Mouse (Mus musculus): ENCODE measurements around the gene Uvssa. TPM values are rescaled to one million over a fixed set of nuclear protein-coding genes. Genes with fewer than 3 reads are reported as not detected.

Gene Uvssa
- polyA plus RNA-seq, 1 experiment from 2014 or later, result 8.3 TPM

DNA sequence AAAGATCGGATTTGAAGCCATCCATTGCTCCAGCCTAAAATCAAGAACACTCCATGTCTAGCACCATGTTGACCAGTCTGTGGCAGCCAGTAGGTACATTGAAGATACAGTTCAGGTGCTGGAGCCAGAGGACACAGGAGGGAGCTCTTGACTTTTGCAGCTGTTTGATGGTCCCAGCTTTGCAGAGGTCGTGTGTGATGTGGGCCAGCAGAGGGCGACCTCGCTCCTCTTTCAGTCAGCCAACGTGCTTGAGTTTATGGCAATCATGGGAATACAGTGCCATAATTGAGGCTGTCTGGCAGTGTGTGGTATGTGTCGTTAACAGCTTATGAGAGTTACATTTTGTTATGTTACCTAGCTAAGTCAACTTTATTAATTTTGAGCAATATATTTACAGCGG, 15.5 kb downstream of the Uvssa start:
- ATAC-seq (replicated peaks; ENCODE audit: low FRiP score, low TSS enrichment, low read depth), result 0 out of 2 replicates have a peak, but pooled peaks have one; percentile 55
- DNase-seq (ENCODE audit: low spot score), result peak; percentile 87
- 21% methylated on average over 7 of the region's 7 CpGs for WGBS

DNA sequence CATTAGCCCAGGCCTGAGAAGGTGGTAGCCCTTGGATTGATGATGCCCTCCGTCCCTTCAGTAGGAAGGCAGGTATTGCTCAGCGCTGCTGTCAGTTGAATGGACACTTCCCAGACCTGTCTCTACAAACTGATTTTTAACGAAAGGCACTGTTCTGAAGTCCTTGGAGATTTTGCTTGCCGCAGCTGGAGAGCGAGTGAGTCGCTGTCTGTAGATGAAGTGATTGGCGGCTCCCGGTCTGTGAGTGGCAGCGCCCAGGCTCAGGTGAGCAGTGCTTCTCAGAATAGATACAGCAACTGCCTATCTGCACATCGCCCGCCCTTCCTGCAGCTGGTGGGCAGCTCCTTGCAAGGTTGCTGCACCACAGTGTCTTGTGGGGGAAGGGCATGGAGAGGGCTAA, 17.3 kb downstream of the Uvssa start:
- no peak overlapping the region for H3K4me3 ChIP-seq (ENCODE audit: low read depth, low read length)
- H3K27me3 ChIP-seq (replicated peaks; ENCODE audit: control insufficient read depth, insufficient read depth, low read length), result no peaks in the 10 kb centered on the region
- H3K36me3 ChIP-seq (ENCODE audit: control insufficient read depth, insufficient read depth, low read length), result peaks cover 22% of the 10 kb centered on the region
- DNase-seq (ENCODE audit: low spot score) (no peak), ATAC-seq (replicated peaks; ENCODE audit: low FRiP score, low TSS enrichment, low read depth) (no peak)
- 85% methylated on average over 11 of the region's 11 CpGs for WGBS
- H3K9me3 ChIP-seq (ENCODE audit: control insufficient read depth, low read length), result no peaks in the 10 kb centered on the region
- H3K9ac ChIP-seq (ENCODE audit: low read length), result no peak overlapping the region
- H3K4me1 ChIP-seq (replicated peaks; ENCODE audit: control insufficient read depth, insufficient read depth, low read length), result no peaks in the 10 kb centered on the region
- H3K4me2 ChIP-seq (ENCODE audit: low read length), result no peak overlapping the region
- no peak overlapping the region for H3K27ac ChIP-seq (ENCODE audit: low read depth)

More for the DNA sequence above, 15.5 kb downstream of the Uvssa start:
- no peak overlapping the region for H3K4me2 ChIP-seq (ENCODE audit: low read length)
- no peaks in the 10 kb centered on the region for H3K9me3 ChIP-seq (ENCODE audit: control insufficient read depth, low read length)
- H3K27ac ChIP-seq (ENCODE audit: low read depth), result no peak overlapping the region
- peaks cover 33% of the 10 kb centered on the region for H3K36me3 ChIP-seq (ENCODE audit: control insufficient read depth, insufficient read depth, low read length)
- H3K4me1 ChIP-seq (replicated peaks; ENCODE audit: control insufficient read depth, insufficient read depth, low read length), result no peaks in the 10 kb centered on the region
- no peak overlapping the region for H3K4me3 ChIP-seq (ENCODE audit: low read depth, low read length)
- no peak overlapping the region for H3K9ac ChIP-seq (ENCODE audit: low read length)
- H3K27me3 ChIP-seq (replicated peaks; ENCODE audit: control insufficient read depth, insufficient read depth, low read length), result no peaks in the 10 kb centered on the region

DNA sequence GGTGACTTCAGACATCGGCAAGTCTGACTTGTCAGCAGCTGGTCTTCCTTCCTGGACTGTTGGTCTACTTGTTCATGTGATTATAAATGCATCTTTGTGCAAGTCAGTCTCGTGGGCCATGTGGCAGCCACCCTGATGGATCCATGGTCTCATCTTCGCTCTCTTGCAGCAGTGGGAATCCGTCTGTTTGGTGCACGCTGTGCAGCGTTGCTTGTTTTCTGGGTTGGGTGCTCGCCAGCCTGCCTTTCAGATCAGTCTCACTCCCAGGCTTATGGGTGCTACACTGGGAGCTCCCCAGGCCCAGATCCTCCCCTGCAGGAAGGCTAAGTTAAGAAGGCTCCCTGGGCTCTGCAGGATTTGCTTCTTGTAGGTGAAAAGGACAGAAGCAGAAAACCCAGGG, 18.5 kb downstream of the Uvssa start:
- DNase-seq (ENCODE audit: low spot score) (no peak), ATAC-seq (replicated peaks; ENCODE audit: low FRiP score, low TSS enrichment, low read depth) (no peak)
- no peak overlapping the region for H3K4me3 ChIP-seq (ENCODE audit: low read depth, low read length)
- 84% methylated on average over 7 of the region's 7 CpGs for WGBS
- H3K9ac ChIP-seq (ENCODE audit: low read length), result no peak overlapping the region
- peaks cover 18% of the 10 kb centered on the region for H3K36me3 ChIP-seq (ENCODE audit: control insufficient read depth, insufficient read depth, low read length)
- H3K27me3 ChIP-seq (replicated peaks; ENCODE audit: control insufficient read depth, insufficient read depth, low read length), result no peaks in the 10 kb centered on the region
- no peak overlapping the region for H3K4me2 ChIP-seq (ENCODE audit: low read length)
- no peak overlapping the region for H3K27ac ChIP-seq (ENCODE audit: low read depth)
- H3K4me1 ChIP-seq (replicated peaks; ENCODE audit: control insufficient read depth, insufficient read depth, low read length), result no peaks in the 10 kb centered on the region
- H3K9me3 ChIP-seq (ENCODE audit: control insufficient read depth, low read length), result no peaks in the 10 kb centered on the region

DNA sequence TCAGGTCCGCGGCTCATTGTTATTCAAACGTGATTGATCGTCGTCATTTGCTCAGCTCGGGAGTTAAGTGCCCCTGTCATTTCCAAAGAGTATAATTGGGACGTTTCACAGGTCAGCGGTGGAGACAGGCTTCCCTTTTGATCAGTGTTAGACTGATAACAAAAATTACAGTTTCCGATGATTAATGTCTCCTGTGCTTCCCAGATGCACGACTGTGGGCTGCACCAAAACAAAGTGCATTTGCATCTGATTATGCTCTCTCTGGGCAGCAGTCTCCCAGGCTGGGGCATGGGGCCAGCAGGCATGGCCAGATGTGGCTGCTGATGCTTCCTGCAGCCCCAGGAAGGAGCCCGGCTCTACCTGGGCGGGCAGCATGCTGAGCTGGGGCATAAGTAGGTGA, 22.5 kb downstream of the Uvssa start:
- H3K4me3 ChIP-seq (ENCODE audit: low read depth, low read length), result no peak overlapping the region
- no peaks in the 10 kb centered on the region for H3K27me3 ChIP-seq (replicated peaks; ENCODE audit: control insufficient read depth, insufficient read depth, low read length)
- H3K27ac ChIP-seq (ENCODE audit: low read depth), result no peak overlapping the region
- WGBS, result 61% methylated on average over 12 of the region's 12 CpGs
- no peak overlapping the region for H3K4me2 ChIP-seq (ENCODE audit: low read length)
- no peak overlapping the region for H3K9ac ChIP-seq (ENCODE audit: low read length)
- peaks cover 7% of the 10 kb centered on the region; the same call in 1 of the 2 replicates for H3K36me3 ChIP-seq (ENCODE audit: control insufficient read depth, insufficient read depth, low read length)
- H3K9me3 ChIP-seq (ENCODE audit: control insufficient read depth, low read length), result no peaks in the 10 kb centered on the region
- H3K4me1 ChIP-seq (replicated peaks; ENCODE audit: control insufficient read depth, insufficient read depth, low read length), result no peaks in the 10 kb centered on the region
- ATAC-seq (replicated peaks; ENCODE audit: low FRiP score, low TSS enrichment, low read depth) (no peak), DNase-seq (ENCODE audit: low spot score) (no peak)

- H3K4me3 ChIP-seq (ENCODE audit: low read depth, low read length), result no peak overlapping the region
- 68% methylated on average over 3 of the region's 3 CpGs for WGBS
- ATAC-seq (replicated peaks; ENCODE audit: low FRiP score, low TSS enrichment, low read depth), result no peak
Measured at GRCm38 (mm10) chr5:33420313-33420712, 42.0 kb downstream of the Uvssa start.

GRCm38 (mm10) chr5:33427461-33427860, 49.1 kb downstream of the Uvssa start:
- H3K4me1 ChIP-seq (replicated peaks; ENCODE audit: control insufficient read depth, insufficient read depth, low read length), result peaks cover 9% of the 10 kb centered on the region; the same call in 1 of the 2 replicates
- DNase-seq (ENCODE audit: low spot score), result no peak
- H3K36me3 ChIP-seq (ENCODE audit: control insufficient read depth, insufficient read depth, low read length), result no peaks in the 10 kb centered on the region
- H3K4me3 ChIP-seq (ENCODE audit: low read depth, low read length), result no peak overlapping the region
- H3K9me3 ChIP-seq (ENCODE audit: control insufficient read depth, low read length), result no peaks in the 10 kb centered on the region
- H3K4me2 ChIP-seq (ENCODE audit: low read length), result no peak overlapping the region
- no peak overlapping the region for H3K9ac ChIP-seq (ENCODE audit: low read length)
- H3K27me3 ChIP-seq (replicated peaks; ENCODE audit: control insufficient read depth, insufficient read depth, low read length), result peaks cover 60% of the 10 kb centered on the region
- no peak overlapping the region for H3K27ac ChIP-seq (ENCODE audit: low read depth)
- ATAC-seq (replicated peaks; ENCODE audit: low FRiP score, low TSS enrichment, low read depth), result no peak

More at GRCm38 (mm10) chr5:33420313-33420712, 42.0 kb downstream of the Uvssa start:
- Histone ChIP-seq H3K9me3 (ENCODE audit: control insufficient read depth, low read length) (no peaks in the 10 kb centered on the region), H3K27ac (ENCODE audit: low read depth) (no peak overlapping the region), H3K9ac (ENCODE audit: low read length) (no peak overlapping the region), H3K27me3 (replicated peaks; ENCODE audit: control insufficient read depth, insufficient read depth, low read length) (no peaks in the 10 kb centered on the region; the same call in 1 of the 2 replicates), H3K36me3 (ENCODE audit: control insufficient read depth, insufficient read depth, low read length) (peaks cover 9% of the 10 kb centered on the region; the same call in 1 of the 2 replicates), H3K4me1 (replicated peaks; ENCODE audit: control insufficient read depth, insufficient read depth, low read length) (no peaks in the 10 kb centered on the region), H3K4me2 (ENCODE audit: low read length) (no peak overlapping the region)
- DNase-seq (ENCODE audit: low spot score), result no peak

GRCm38 (mm10) chr5:33430106-33430505, 51.8 kb downstream of the Uvssa start:
- no peak for DNase-seq (ENCODE audit: low spot score)
- Histone ChIP-seq H3K4me2 (ENCODE audit: low read length) (no peak overlapping the region), H3K9me3 (ENCODE audit: control insufficient read depth, low read length) (no peaks in the 10 kb centered on the region), H3K4me1 (replicated peaks; ENCODE audit: control insufficient read depth, insufficient read depth, low read length) (peaks cover 9% of the 10 kb centered on the region; the same call in 1 of the 2 replicates), H3K27me3 (replicated peaks; ENCODE audit: control insufficient read depth, insufficient read depth, low read length) (peaks cover 86% of the 10 kb centered on the region), H3K27ac (ENCODE audit: low read depth) (no peak overlapping the region), H3K36me3 (ENCODE audit: control insufficient read depth, insufficient read depth, low read length) (no peaks in the 10 kb centered on the region), H3K4me3 (ENCODE audit: low read depth, low read length) (0 out of 2 replicates have a peak overlapping the region, but pooled peaks have one; percentile 15), H3K9ac (ENCODE audit: low read length) (no peak overlapping the region)
- no peak for ATAC-seq (replicated peaks; ENCODE audit: low FRiP score, low TSS enrichment, low read depth)
- 3% methylated on average over 16 of the region's 16 CpGs for WGBS

DNA sequence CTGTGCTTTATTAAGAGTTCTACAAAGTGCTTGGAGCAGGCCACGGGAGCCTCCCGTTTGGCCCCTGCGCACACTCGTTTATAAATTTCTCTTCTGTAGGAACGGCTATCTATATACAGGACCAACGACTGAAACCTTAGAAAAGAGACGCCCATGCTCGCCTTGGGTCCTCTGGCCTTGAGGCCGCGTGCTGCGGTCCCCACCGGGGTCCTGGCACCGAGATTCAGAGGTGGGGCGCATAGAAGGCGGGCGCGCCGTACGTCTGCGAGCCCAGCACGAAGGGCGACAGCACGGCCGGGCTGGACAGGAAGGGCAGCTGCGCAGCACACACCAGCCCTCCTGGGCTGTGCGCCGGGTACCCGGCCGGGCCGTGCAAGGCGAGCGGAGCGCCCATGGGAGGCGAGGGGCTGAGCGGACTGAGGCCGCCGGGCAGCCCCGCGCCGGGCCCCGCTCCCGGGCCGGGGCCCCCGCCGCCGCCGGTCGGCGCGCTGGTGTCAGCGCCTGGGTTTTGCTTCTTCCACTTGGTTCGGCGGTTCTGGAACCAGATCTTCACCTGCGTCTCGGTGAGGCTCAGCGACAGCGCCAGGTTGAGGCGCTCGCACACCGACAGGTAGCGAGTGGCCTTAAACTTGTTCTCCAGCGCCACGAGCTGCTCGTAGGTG, 52.3 kb downstream of the Uvssa start:
- Histone ChIP-seq H3K27ac (ENCODE audit: low read depth) (no peak overlapping the region), H3K9ac (ENCODE audit: low read length) (no peak overlapping the region), H3K9me3 (ENCODE audit: control insufficient read depth, low read length) (no peaks in the 10 kb centered on the region), H3K4me1 (replicated peaks; ENCODE audit: control insufficient read depth, insufficient read depth, low read length) (peaks cover 9% of the 10 kb centered on the region; the same call in 1 of the 2 replicates), H3K4me2 (ENCODE audit: low read length) (peak overlapping the region; percentile 34), H3K36me3 (ENCODE audit: control insufficient read depth, insufficient read depth, low read length) (no peaks in the 10 kb centered on the region), H3K27me3 (replicated peaks; ENCODE audit: control insufficient read depth, insufficient read depth, low read length) (peaks cover 92% of the 10 kb centered on the region), H3K4me3 (ENCODE audit: low read depth, low read length) (peak overlapping the region; percentile 15)
- DNase-seq (ENCODE audit: low spot score) (peak; percentile 67), ATAC-seq (replicated peaks; ENCODE audit: low FRiP score, low TSS enrichment, low read depth) (no peak)
- 2% methylated on average over 64 of the region's 64 CpGs for WGBS

Measured in intestine, embryonic 14.5 days (tissue).